In genomic region chr11:77775701-77776400, GRCm38 (mm10) we compare ENCODE assay signal across 13 mouse cellular contexts. TPM values are rescaled to one million over a fixed set of nuclear protein-coding genes. Genes with fewer than 3 reads are reported as not detected.
DNase-seq lines count a peak whose midpoint lies in the region; ATAC-seq and TF ChIP-seq lines count a peak whose summit lies in the region.
"Had no signal": no experiment of that assay in that cellular context is flagged by ENCODE, and none has a peak within 500 bp of the region (broad histone marks: within the 10 kb centered on the region; RNA-seq: fewer than 3 reads in every experiment).

No protein-coding gene starts in this region.

- H3K9me3 ChIP-seq in heart, embryonic 10.5 days: no peaks in the 10 kb centered on the region
- H3K9me3 ChIP-seq in hindbrain, embryonic 14.5 days (ENCODE audit: control insufficient read depth, low read length): no peaks in the 10 kb centered on the region
- no peaks in the 10 kb centered on the region for H3K9me3 ChIP-seq in liver, postnatal 0 days (ENCODE audit: low read length)
- H3K9me3 ChIP-seq: G1E; megakaryocyte, embryonic 14.5 days had no signal

- TF ChIP-seq EP300 in liver, postnatal 0 days (IDR thresholded peaks at IDR 0.05; ENCODE audit: low read depth): no peak

- no peak overlapping the region for H3K9ac ChIP-seq in hindbrain, embryonic 14.5 days
- no peak overlapping the region for H3K9ac ChIP-seq in liver, postnatal 0 days (replicated peaks)

- H3K4me2 ChIP-seq in hindbrain, embryonic 14.5 days (replicated peaks): no peak overlapping the region
- H3K4me2 ChIP-seq in liver, postnatal 0 days (ENCODE audit: low read depth, low read length): no peak overlapping the region

- 27% methylated on average over 9 of the region's 9 CpGs for WGBS in heart, embryonic 10.5 days
- WGBS in hindbrain, embryonic 14.5 days: 57% methylated on average over 9 of the region's 9 CpGs
- WGBS in liver, postnatal 0 days (ENCODE audit: insufficient replicate concordance): 44% methylated on average over 9 of the region's 9 CpGs

- DNase-seq in heart, embryonic 10.5 days (ENCODE audit: low spot score): no peak
- DNase-seq in heart, postnatal 36 days: no peak
- peak; percentile 59 for DNase-seq in ZHBTc4 (ENCODE audit: low read depth, low spot score)
- DNase-seq in hindbrain, embryonic 14.5 days (ENCODE audit: low spot score): no peak
- DNase-seq in liver, postnatal 0 days: no peak
- no peak for DNase-seq in frontal cortex, postnatal 14 days (ENCODE audit: low spot score in 2 of 2)
- DNase-seq in layer of hippocampus, adult 11-12 months (ENCODE audit: low spot score): no peak
- no peak for DNase-seq in urinary bladder, postnatal 10 days (ENCODE audit: low spot score)
- DNase-seq: cerebellum, adult 11-12 months had no signal

- peak overlapping the region; percentile 67 for H3K27ac ChIP-seq in heart, embryonic 10.5 days
- peak overlapping the region; percentile 43; the same call in 1 of the 2 replicates for H3K27ac ChIP-seq in hindbrain, embryonic 14.5 days
- peak overlapping the region; percentile 39; the same call in 1 of the 2 replicates for H3K27ac ChIP-seq in liver, postnatal 0 days (ENCODE audit: low read depth)

- H3K4me1 ChIP-seq in heart, embryonic 10.5 days: peaks cover 53% of the 10 kb centered on the region
- peaks cover 10% of the 10 kb centered on the region; the same call in 1 of the 2 replicates for H3K4me1 ChIP-seq in hindbrain, embryonic 14.5 days (replicated peaks; ENCODE audit: control insufficient read depth, insufficient read depth, low read length)
- peaks cover 17% of the 10 kb centered on the region for H3K4me1 ChIP-seq in liver, postnatal 0 days (ENCODE audit: insufficient read depth)

- ATAC-seq in hindbrain, embryonic 14.5 days (ENCODE audit: low FRiP score): no peak
- ATAC-seq in liver, postnatal 0 days: no peak

- H3K36me3 ChIP-seq in heart, embryonic 10.5 days: peaks cover 25% of the 10 kb centered on the region
- peaks cover 25% of the 10 kb centered on the region for H3K36me3 ChIP-seq in hindbrain, embryonic 14.5 days (replicated peaks; ENCODE audit: control insufficient read depth, insufficient read depth)
- H3K36me3 ChIP-seq in liver, postnatal 0 days (replicated peaks; ENCODE audit: insufficient read depth, low read length): peaks cover 8% of the 10 kb centered on the region

- no peak for TF ChIP-seq CTCF in liver, postnatal 0 days (IDR thresholded peaks at IDR 0.05; ENCODE audit: low read depth)

- no peak overlapping the region for H3K4me3 ChIP-seq in heart, embryonic 10.5 days
- H3K4me3 ChIP-seq in hindbrain, embryonic 14.5 days (replicated peaks; ENCODE audit: low read length): no peak overlapping the region
- H3K4me3 ChIP-seq in liver, postnatal 0 days (ENCODE audit: low read depth, low read length): no peak overlapping the region
- H3K4me3 ChIP-seq: megakaryocyte, embryonic 14.5 days had no signal

- no peaks in the 10 kb centered on the region for H3K27me3 ChIP-seq in heart, embryonic 10.5 days (ENCODE audit: insufficient read depth, poor library complexity, severe bottlenecking)
- H3K27me3 ChIP-seq in hindbrain, embryonic 14.5 days (ENCODE audit: control insufficient read depth, insufficient read depth, low read length): no peaks in the 10 kb centered on the region
- no peaks in the 10 kb centered on the region for H3K27me3 ChIP-seq in liver, postnatal 0 days (ENCODE audit: insufficient read depth, low read length)
- H3K27me3 ChIP-seq: megakaryocyte, embryonic 14.5 days had no signal

- intact Hi-C loops in heart, postnatal 36 days (cut with DNase I): no loop called here

RNA-seq across cellular contexts. Expression of gene Gm10277, which starts 11.7 kb away (rescaled TPM):
- 1.1 and 1.6 TPM in 2 replicates for polyA plus RNA-seq in heart, embryonic 10.5 days (2016; fragmentation: Nextera tagmentation; extraction: Ambion mirVana)
- total RNA-seq in heart, postnatal 36 days (2021): not detected
- 0.69 and 1.4 TPM in 2 replicates for polyA plus RNA-seq in hindbrain, embryonic 14.5 days (2014; fragmentation: Nextera tagmentation; extraction: Ambion mirVana)
- polyA plus RNA-seq in liver, postnatal 0 days (2015; fragmentation: Nextera tagmentation; extraction: Ambion mirVana): 0.12 and 0.31 TPM in 2 replicates
- total RNA-seq: gastrocnemius, postnatal 4 days had no signal
- polyA plus RNA-seq: G1E; spleen, adult 2 months had no signal

RNA-seq across cellular contexts. Expression of gene Myo18a, which starts 12.8 kb away (rescaled TPM):
- polyA plus RNA-seq in heart, embryonic 10.5 days (2016; fragmentation: Nextera tagmentation; extraction: Ambion mirVana): 95.5 and 153 TPM in 2 replicates
- 100 to 1,000 TPM; 256 to 280 TPM for total RNA-seq in heart, postnatal 36 days (2021)
- polyA plus RNA-seq in hindbrain, embryonic 14.5 days (2014; fragmentation: Nextera tagmentation; extraction: Ambion mirVana): 42.1 and 43.7 TPM in 2 replicates
- polyA plus RNA-seq in liver, postnatal 0 days (2015; fragmentation: Nextera tagmentation; extraction: Ambion mirVana): 10.4 and 10.5 TPM in 2 replicates

RNA-seq across cellular contexts. Expression of gene Cryba1, which starts 50.8 kb away (rescaled TPM):
- 0.18 TPM in 1 of 2 replicates, not detected in the other for polyA plus RNA-seq in heart, embryonic 10.5 days (2016; fragmentation: Nextera tagmentation; extraction: Ambion mirVana)
- total RNA-seq in heart, postnatal 36 days (2021): not detected
- polyA plus RNA-seq in hindbrain, embryonic 14.5 days (2014; fragmentation: Nextera tagmentation; extraction: Ambion mirVana): 0.47 and 0.62 TPM in 2 replicates
- polyA plus RNA-seq in liver, postnatal 0 days (2015; fragmentation: Nextera tagmentation; extraction: Ambion mirVana): not detected in 2 replicates
- total RNA-seq: gastrocnemius, postnatal 4 days had no signal
- polyA plus RNA-seq: G1E; spleen, adult 2 months had no signal
